8 mouse cellular contexts compared by ENCODE assay signal in genomic region chr9:62549809-62550208, GRCm38 (mm10). TPM values are rescaled to one million over a fixed set of nuclear protein-coding genes. Genes with fewer than 3 reads are reported as not detected.
A peak's percentile ranks its signal among the peaks of the same experiment; 100 is the strongest.
DNase-seq lines count a peak whose midpoint lies in the region; ATAC-seq and TF ChIP-seq lines count a peak whose summit lies in the region.

No protein-coding gene starts in this region.

- no peak for TF ChIP-seq POLR2A in limb, embryonic 14.5 days (IDR thresholded peaks at IDR 0.05; ENCODE audit: borderline replicate concordance, extremely low read depth, insufficient read depth, insufficient read length)

- no peak overlapping the region for H3K27ac ChIP-seq in kidney, embryonic 15.5 days
- no peak overlapping the region for H3K27ac ChIP-seq in limb, embryonic 14.5 days (replicated peaks; ENCODE audit: low read depth, low read length)
- no peak overlapping the region for H3K27ac ChIP-seq in stomach, embryonic 16.5 days (ENCODE audit: low read length)

- H3K36me3 ChIP-seq in kidney, embryonic 15.5 days = no peaks in the 10 kb centered on the region
- no peaks in the 10 kb centered on the region for H3K36me3 ChIP-seq in limb, embryonic 14.5 days (ENCODE audit: control insufficient read depth, insufficient read depth, low read length)
- no peaks in the 10 kb centered on the region for H3K36me3 ChIP-seq in stomach, embryonic 16.5 days (ENCODE audit: control insufficient read depth, insufficient read depth, low read length)

- WGBS in kidney, embryonic 15.5 days = 4% methylated on average over 8 of the region's 8 CpGs
- 4% methylated on average over 8 of the region's 8 CpGs for WGBS in limb, embryonic 14.5 days
- WGBS in stomach, embryonic 16.5 days = 3% methylated on average over 8 of the region's 8 CpGs

- H3K9me3 ChIP-seq in kidney, embryonic 15.5 days (replicated peaks) = no peaks in the 10 kb centered on the region
- no peaks in the 10 kb centered on the region for H3K9me3 ChIP-seq in limb, embryonic 14.5 days (ENCODE audit: control insufficient read depth, low read length)
- H3K9me3 ChIP-seq in stomach, embryonic 16.5 days (replicated peaks; ENCODE audit: control insufficient read depth, low read length) = no peaks in the 10 kb centered on the region

- H3K4me3 ChIP-seq in kidney, embryonic 15.5 days (replicated peaks) = no peak overlapping the region
- no peak overlapping the region for H3K4me3 ChIP-seq in limb, embryonic 14.5 days (replicated peaks; ENCODE audit: low read length)
- H3K4me3 ChIP-seq in stomach, embryonic 16.5 days (replicated peaks; ENCODE audit: low read length) = no peak overlapping the region

- 0 out of 2 replicates have a peak, but pooled peaks cover 4% of the 10 kb centered on the region for H3K27me3 ChIP-seq in kidney, embryonic 15.5 days
- no peaks in the 10 kb centered on the region for H3K27me3 ChIP-seq in limb, embryonic 14.5 days (ENCODE audit: control insufficient read depth, insufficient read depth, low read length)
- no peaks in the 10 kb centered on the region for H3K27me3 ChIP-seq in stomach, embryonic 16.5 days (ENCODE audit: control insufficient read depth, insufficient read depth, low read length)

- peak; percentile 65 for ATAC-seq in granulocyte monocyte progenitor cell, adult 5-6 weeks (replicated peaks; ENCODE audit: poor library complexity, severe bottlenecking)
- ATAC-seq in kidney, embryonic 15.5 days (replicated peaks; ENCODE audit: low FRiP score) = 0 out of 2 replicates have a peak, but pooled peaks have one; percentile 22
- ATAC-seq in limb, embryonic 14.5 days (ENCODE audit: low FRiP score, low read depth) = peak; percentile 66
- ATAC-seq in stomach, embryonic 16.5 days (ENCODE audit: insufficient read depth, low FRiP score) = 0 out of 2 replicates have a peak, but pooled peaks have one; percentile 26

- H3K4me2 ChIP-seq in kidney, embryonic 15.5 days = no peak overlapping the region
- H3K4me2 ChIP-seq in limb, embryonic 14.5 days (replicated peaks; ENCODE audit: low read depth, low read length, severe bottlenecking) = no peak overlapping the region
- no peak overlapping the region for H3K4me2 ChIP-seq in stomach, embryonic 16.5 days (ENCODE audit: low read depth, low read length)

- H3K9ac ChIP-seq in kidney, embryonic 15.5 days = no peak overlapping the region
- no peak overlapping the region for H3K9ac ChIP-seq in limb, embryonic 14.5 days (ENCODE audit: low read depth, low read length, severe bottlenecking)
- no peak overlapping the region for H3K9ac ChIP-seq in stomach, embryonic 16.5 days (ENCODE audit: low read length)

- DNase-seq in 416B (ENCODE audit: low read depth) = peak; percentile 67
- DNase-seq in adrenal gland, postnatal 10 days = peak; percentile 95
- peak; percentile 81 for DNase-seq in embryo, embryonic 11.5 days (ENCODE audit: low read depth, low spot score)
- DNase-seq in limb, embryonic 14.5 days (ENCODE audit: low spot score) = peak; percentile 89
- DNase-seq in neural tube, embryonic 10.5 days (ENCODE audit: extremely low spot score, low spot score) = peak; percentile 94

- no peaks in the 10 kb centered on the region for H3K4me1 ChIP-seq in kidney, embryonic 15.5 days
- no peaks in the 10 kb centered on the region for H3K4me1 ChIP-seq in limb, embryonic 14.5 days (ENCODE audit: control insufficient read depth, insufficient read depth, low read length)
- H3K4me1 ChIP-seq in stomach, embryonic 16.5 days (ENCODE audit: control insufficient read depth, insufficient read depth, low read length) = no peaks in the 10 kb centered on the region

RNA-seq across cellular contexts. Expression of gene Coro2b, which starts 13.0 kb away (rescaled TPM):
- total RNA-seq in adrenal gland, postnatal 10 days (2021) = 10 to 100 TPM; 18.1 to 22.3 TPM
- 2.0 TPM in 1 of 2 replicates, not detected in the other for total RNA-seq in granulocyte monocyte progenitor cell, adult 5-6 weeks (2014; fragmentation: Nextera tagmentation)
- not detected in 2 replicates for total RNA-seq in granulocyte monocyte progenitor cell, adult 5-6 weeks (2017)
- 16.8 and 19.1 TPM in 2 replicates for polyA plus RNA-seq in kidney, embryonic 15.5 days (2015; fragmentation: Nextera tagmentation; extraction: Ambion mirVana)
- 20.8 and 29.8 TPM in 2 replicates for polyA plus RNA-seq in limb, embryonic 14.5 days (2012; rRNA removed)
- polyA plus RNA-seq in limb, embryonic 14.5 days (2014; fragmentation: Nextera tagmentation; extraction: Ambion mirVana) = 10.3 and 11.0 TPM in 2 replicates
- 9.8 and 10.4 TPM in 2 replicates for polyA plus RNA-seq in stomach, embryonic 16.5 days (2015; fragmentation: Nextera tagmentation; extraction: Ambion mirVana)
